Mouse (Mus musculus): ENCODE measurements around the gene Ube2r2. TPM values are rescaled to one million over a fixed set of nuclear protein-coding genes. Genes with fewer than 3 reads are reported as not detected.

Gene Ube2r2
- total and polyA plus RNA-seq, 2 experiments from 2014 or later, result 30.2 to 47.9 TPM

- Histone ChIP-seq H3K4me3 (ENCODE audit: low read length) (no peak overlapping the region), H3K9ac (replicated peaks; ENCODE audit: low read length) (no peak overlapping the region), H3K36me3 (ENCODE audit: insufficient read depth, low read length) (no peaks in the 10 kb centered on the region), H3K27ac (peak overlapping the region; percentile 56), H3K27me3 (ENCODE audit: insufficient read depth, low read length) (no peaks in the 10 kb centered on the region), H3K4me1 (ENCODE audit: insufficient read depth, low read length) (no peaks in the 10 kb centered on the region), H3K4me2 (ENCODE audit: low read depth, low read length) (no peak overlapping the region), H3K9me3 (ENCODE audit: low read length) (no peaks in the 10 kb centered on the region)
- WGBS, result 19% methylated on average over 2 of the region's 2 CpGs
- no peak for ATAC-seq
- DNase-seq (ENCODE audit: low spot score), result no peak
- no peak for TF ChIP-seq CTCF (IDR thresholded peaks at IDR 0.05; ENCODE audit: low read depth)
Measured at GRCm38 (mm10) chr4:41164974-41165373, 29.4 kb downstream of the Ube2r2 start.

GRCm38 (mm10) chr4:41165693-41166475 lies 30.3 kb downstream of the Ube2r2 start:
- ATAC-seq (peak; percentile 27; the same call in 1 of the 2 replicates), DNase-seq (ENCODE audit: low spot score) (peak; percentile 93)
- Histone ChIP-seq H3K4me2 (ENCODE audit: low read depth, low read length) (no peak overlapping the region), H3K36me3 (ENCODE audit: insufficient read depth, low read length) (no peaks in the 10 kb centered on the region), H3K27me3 (ENCODE audit: insufficient read depth, low read length) (no peaks in the 10 kb centered on the region), H3K27ac (peak overlapping the region; percentile 56), H3K9me3 (ENCODE audit: low read length) (no peaks in the 10 kb centered on the region), H3K4me1 (ENCODE audit: insufficient read depth, low read length) (no peaks in the 10 kb centered on the region), H3K4me3 (ENCODE audit: low read length) (no peak overlapping the region), H3K9ac (replicated peaks; ENCODE audit: low read length) (no peak overlapping the region)
- TF ChIP-seq CTCF (IDR thresholded peaks at IDR 0.05; ENCODE audit: low read depth), result peak; percentile 79
- WGBS, result 60% methylated on average over 6 of the region's 6 CpGs

GRCm38 (mm10) chr4:41170970-41171369 lies 35.4 kb downstream of the Ube2r2 start:
- no peaks in the 10 kb centered on the region for H3K4me1 ChIP-seq (ENCODE audit: insufficient read depth, low read length)
- H3K9ac ChIP-seq (replicated peaks; ENCODE audit: low read length), result no peak overlapping the region
- H3K4me2 ChIP-seq (ENCODE audit: low read depth, low read length), result no peak overlapping the region
- no peak overlapping the region for H3K4me3 ChIP-seq (ENCODE audit: low read length)
- ATAC-seq (no peak), DNase-seq (ENCODE audit: low spot score) (no peak)
- no peak overlapping the region for H3K27ac ChIP-seq
- no peak; the same call in 1 of the 2 replicates for TF ChIP-seq CTCF (IDR thresholded peaks at IDR 0.05; ENCODE audit: low read depth)
- H3K27me3 ChIP-seq (ENCODE audit: insufficient read depth, low read length), result no peaks in the 10 kb centered on the region
- H3K36me3 ChIP-seq (ENCODE audit: insufficient read depth, low read length), result peaks cover 3% of the 10 kb centered on the region; the same call in 1 of the 2 replicates
- no peaks in the 10 kb centered on the region for H3K9me3 ChIP-seq (ENCODE audit: low read length)
- WGBS, result 86% methylated on average over 2 of the region's 2 CpGs

GRCm38 (mm10) chr4:41174631-41175030 lies 39.1 kb downstream of the Ube2r2 start:
- peaks cover 8% of the 10 kb centered on the region; the same call in 1 of the 2 replicates for H3K36me3 ChIP-seq (ENCODE audit: insufficient read depth, low read length)
- no peak overlapping the region for H3K27ac ChIP-seq
- no peak overlapping the region for H3K4me2 ChIP-seq (ENCODE audit: low read depth, low read length)
- no peaks in the 10 kb centered on the region for H3K9me3 ChIP-seq (ENCODE audit: low read length)
- ATAC-seq (no peak), DNase-seq (ENCODE audit: low spot score) (no peak)
- H3K4me1 ChIP-seq (ENCODE audit: insufficient read depth, low read length), result no peaks in the 10 kb centered on the region
- TF ChIP-seq CTCF (IDR thresholded peaks at IDR 0.05; ENCODE audit: low read depth), result no peak
- H3K27me3 ChIP-seq (ENCODE audit: insufficient read depth, low read length), result no peaks in the 10 kb centered on the region
- 78% methylated on average over 2 of the region's 2 CpGs for WGBS
- H3K4me3 ChIP-seq (ENCODE audit: low read length), result no peak overlapping the region
- H3K9ac ChIP-seq (replicated peaks; ENCODE audit: low read length), result no peak overlapping the region

GRCm38 (mm10) chr4:41179825-41180725 lies 44.5 kb downstream of the Ube2r2 start:
- TF ChIP-seq CTCF (IDR thresholded peaks at IDR 0.05; ENCODE audit: low read depth), result no peak
- Histone ChIP-seq H3K4me1 (ENCODE audit: insufficient read depth, low read length) (no peaks in the 10 kb centered on the region), H3K4me2 (ENCODE audit: low read depth, low read length) (no peak overlapping the region), H3K27me3 (ENCODE audit: insufficient read depth, low read length) (no peaks in the 10 kb centered on the region), H3K9ac (replicated peaks; ENCODE audit: low read length) (no peak overlapping the region), H3K36me3 (ENCODE audit: insufficient read depth, low read length) (peaks cover 6% of the 10 kb centered on the region; the same call in 1 of the 2 replicates), H3K4me3 (ENCODE audit: low read length) (no peak overlapping the region), H3K27ac (no peak overlapping the region), H3K9me3 (ENCODE audit: low read length) (no peaks in the 10 kb centered on the region)
- DNase-seq (ENCODE audit: low spot score) (no peak), ATAC-seq (no peak)
- WGBS, result 78% methylated on average over 15 of the region's 15 CpGs

- Histone ChIP-seq H3K4me1 (ENCODE audit: insufficient read depth, low read length) (no peaks in the 10 kb centered on the region), H3K4me3 (ENCODE audit: low read length) (no peak overlapping the region), H3K27me3 (ENCODE audit: insufficient read depth, low read length) (no peaks in the 10 kb centered on the region), H3K36me3 (ENCODE audit: insufficient read depth, low read length) (peaks cover 30% of the 10 kb centered on the region), H3K4me2 (ENCODE audit: low read depth, low read length) (no peak overlapping the region), H3K9me3 (ENCODE audit: low read length) (no peaks in the 10 kb centered on the region), H3K9ac (replicated peaks; ENCODE audit: low read length) (no peak overlapping the region), H3K27ac (no peak overlapping the region)
- TF ChIP-seq CTCF (IDR thresholded peaks at IDR 0.05; ENCODE audit: low read depth), result no peak
- no peak for DNase-seq (ENCODE audit: low spot score)
- WGBS, result 93% methylated on average over 2 of the region's 2 CpGs
- ATAC-seq, result no peak
Measured at GRCm38 (mm10) chr4:41189809-41190208, 54.3 kb downstream of the Ube2r2 start.
